Mouse (Mus musculus) bone marrow macrophage, adult 2 months (primary cell): ENCODE data around the gene Armc9.

ENCODE experiments used
- CTCF ChIP-seq: IDR thresholded peaks from 2 replicates; pipeline ENCODE4 v1.5.1; 2012; ENCODE audit warnings: low read depth, mild to moderate bottlenecking, low read length, moderate library complexity
- POLR2A ChIP-seq: IDR thresholded peaks from 2 replicates; pipeline ENCODE4 v1.6.1; 2012; ENCODE audit warnings: mild to moderate bottlenecking, low read depth, low read length, borderline replicate concordance

DNA sequence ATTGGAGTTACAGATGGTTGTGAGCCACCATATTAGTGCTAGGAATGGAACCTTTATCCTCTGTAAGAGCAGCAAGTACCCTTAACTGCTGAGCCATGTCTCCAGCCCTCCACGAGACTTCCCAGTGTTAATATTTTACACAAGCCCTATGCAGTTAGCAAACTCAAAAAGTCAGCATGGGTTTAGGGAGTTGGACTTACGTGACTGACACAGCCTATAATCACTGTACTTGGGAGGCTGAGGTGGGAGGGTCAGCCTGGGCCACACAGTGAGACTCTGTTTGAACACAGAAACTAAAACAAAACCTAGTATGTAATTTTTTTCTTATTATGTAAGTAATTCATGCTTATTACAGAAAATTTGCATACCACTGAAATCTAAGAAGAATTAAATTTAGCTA, 33.7 kb downstream of the Armc9 start:
- no peak for TF ChIP-seq CTCF
- TF ChIP-seq POLR2A, result no peak
